Mouse (Mus musculus) intestine, postnatal 0 days (tissue): ENCODE data around the gene Ccr4. TPM values are rescaled to one million over a fixed set of nuclear protein-coding genes. Genes with fewer than 3 reads are reported as not detected.

Experiments
- ATAC-seq: fragments of 200-750 bp; cut with Nextera tagmentation; 2 replicates; pipeline ENCODE4 v1.8.0; 2017; ENCODE audit warnings: mild to moderate bottlenecking, moderate TSS enrichment, moderate library complexity
- H3K27ac ChIP-seq: fragments of 300-500 bp; sonication (generic); 2 replicates; pipeline ENCODE4 v1.5.1; 2014; ENCODE audit warnings: mild to moderate bottlenecking, low read depth, low read length, moderate library complexity
- H3K27me3 ChIP-seq: fragments of 300-500 bp; sonication (generic); replicated peaks from 2 replicates; pipeline ENCODE4 v1.6.1; 2014; ENCODE audit warnings: low read length, mixed read lengths; ENCODE audit not compliant: control insufficient read depth, insufficient read depth
- H3K36me3 ChIP-seq: fragments of 300-500 bp; sonication (generic); 2 replicates; pipeline ENCODE4 v1.6.1; 2014; ENCODE audit warnings: mild to moderate bottlenecking, moderate library complexity; ENCODE audit not compliant: control insufficient read depth, insufficient read depth
- H3K4me1 ChIP-seq: fragments of 300-500 bp; sonication (generic); replicated peaks from 2 replicates; pipeline ENCODE4 v1.6.1; 2014; ENCODE audit warnings: antibody characterized with exemption, low read length, mixed read lengths; ENCODE audit not compliant: control insufficient read depth, insufficient read depth
- H3K4me2 ChIP-seq: fragments of 300-500 bp; sonication (generic); replicated peaks from 2 replicates; pipeline ENCODE4 v1.6.1; 2014; ENCODE audit warnings: low read depth, mild to moderate bottlenecking, moderate library complexity
- H3K4me3 ChIP-seq: fragments of 300-500 bp; sonication (generic); 2 replicates; pipeline ENCODE4 v1.5.1; 2014; ENCODE audit warnings: low read depth, low read length
- H3K9ac ChIP-seq: fragments of 300-500 bp; sonication (generic); 2 replicates; pipeline ENCODE4 v1.6.1; 2014; ENCODE audit warnings: mild to moderate bottlenecking, low read depth, low read length
- H3K9me3 ChIP-seq: fragments of 300-500 bp; sonication (generic); 2 replicates; pipeline ENCODE4 v1.6.1; 2016; ENCODE audit warnings: mixed run types; ENCODE audit not compliant: control insufficient read depth
- CTCF ChIP-seq: sonication (generic); IDR thresholded peaks from 2 replicates; pipeline ENCODE4 v1.5.1; 2016; ENCODE audit warnings: low read depth, mild to moderate bottlenecking, control low read depth, antibody characterized with exemption, moderate library complexity
- WGBS: fragments of 180-500 bp; shearing (Covaris S2); extraction: QIAGEN DNeasy Blood & Tissue Kit; methylation state at CpG from one replicate; pipeline ENCODE4 v1.1.7; 2014; 5-methylcytosine and 5-hydroxymethylcytosine counted together
- polyA plus RNA-seq: library from polyadenylated mRNA; unstranded; fragments of >200 nt; fragmentation: Nextera tagmentation; extraction: Ambion mirVana; gene quantifications from 2 replicates; pipeline ENCODE4 v1.2.1, GENCODE M21; 2015

Ccr4 gene
- polyA plus RNA-seq, 1 experiment from 2014 or later: 2.3 TPM

GRCm38 (mm10) chr9:114546765-114547164 lies 42.0 kb upstream of the Ccr4 start:
- H3K27me3 ChIP-seq: no peaks in the 10 kb centered on the region
- H3K9ac ChIP-seq: no peak overlapping the region
- peaks cover 10% of the 10 kb centered on the region for H3K4me1 ChIP-seq
- no peak for TF ChIP-seq CTCF
- no peak overlapping the region for H3K4me3 ChIP-seq
- no peaks in the 10 kb centered on the region for H3K9me3 ChIP-seq
- ATAC-seq: no peak
- no peaks in the 10 kb centered on the region for H3K36me3 ChIP-seq
- peak overlapping the region; percentile 35 for H3K4me2 ChIP-seq
- H3K27ac ChIP-seq: peak overlapping the region; percentile 73
- 37% methylated on average over 12 of the region's 12 CpGs for WGBS

GRCm38 (mm10) chr9:114544754-114545393 lies 40.2 kb upstream of the Ccr4 start:
- H3K4me1 ChIP-seq: peaks cover 13% of the 10 kb centered on the region
- 22% methylated on average over 9 of the region's 9 CpGs for WGBS
- TF ChIP-seq CTCF: no peak
- no peaks in the 10 kb centered on the region for H3K36me3 ChIP-seq
- peak overlapping the region; percentile 50 for H3K4me2 ChIP-seq
- no peak overlapping the region for H3K4me3 ChIP-seq
- no peaks in the 10 kb centered on the region for H3K9me3 ChIP-seq
- H3K27me3 ChIP-seq: no peaks in the 10 kb centered on the region
- no peak overlapping the region for H3K9ac ChIP-seq
- ATAC-seq: no peak
- H3K27ac ChIP-seq: no peak overlapping the region

DNA sequence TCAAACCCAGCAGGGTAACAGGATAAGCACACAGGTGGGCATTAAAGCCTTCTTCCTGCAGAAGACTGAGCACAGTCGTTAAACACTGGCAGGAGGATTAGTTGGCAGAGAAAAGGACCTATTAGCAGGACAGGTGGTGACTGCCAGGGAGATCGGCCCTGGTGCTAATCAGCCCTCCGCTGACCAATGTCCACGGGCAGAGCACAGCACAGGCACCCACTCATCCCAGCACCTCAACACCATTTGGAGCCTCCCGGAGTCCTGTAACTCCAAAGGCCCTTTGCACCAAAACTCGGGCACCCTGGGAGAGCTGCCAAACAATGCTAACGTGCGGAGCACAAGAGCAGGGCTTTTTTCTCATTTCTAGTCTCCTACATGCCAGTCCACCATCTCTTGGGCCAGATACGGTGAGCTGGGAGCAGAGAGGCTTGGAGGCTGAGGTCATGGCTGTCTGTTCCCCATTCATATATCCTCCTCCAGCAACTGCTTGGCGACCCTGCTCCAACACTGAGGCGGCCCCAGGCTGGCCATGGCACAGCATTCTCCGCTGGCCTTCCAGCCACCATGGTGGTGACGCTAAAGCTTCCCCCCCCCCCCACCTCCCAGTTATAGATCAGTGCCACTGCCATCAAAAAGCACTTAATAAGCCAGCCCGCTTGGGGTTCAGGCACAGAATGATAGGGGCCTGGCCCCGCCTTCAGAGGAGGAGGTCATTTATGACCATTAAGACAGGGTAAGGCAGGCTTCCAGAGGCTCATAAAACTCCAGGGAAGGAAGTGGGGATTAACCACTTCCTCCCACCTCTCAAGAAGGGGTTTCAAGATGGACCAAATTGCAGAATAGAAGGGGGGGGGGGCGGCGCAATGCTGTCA lies 39.4 kb upstream of the Ccr4 start:
- Histone ChIP-seq H3K4me1 (peaks cover 13% of the 10 kb centered on the region), H3K4me3 (no peak overlapping the region), H3K9me3 (no peaks in the 10 kb centered on the region), H3K27ac (no peak overlapping the region), H3K36me3 (no peaks in the 10 kb centered on the region), H3K9ac (no peak overlapping the region), H3K27me3 (no peaks in the 10 kb centered on the region), H3K4me2 (peak overlapping the region; percentile 50)
- WGBS: 30% methylated on average over 17 of the region's 17 CpGs
- peak; percentile 65 for ATAC-seq
- TF ChIP-seq CTCF: no peak

DNA sequence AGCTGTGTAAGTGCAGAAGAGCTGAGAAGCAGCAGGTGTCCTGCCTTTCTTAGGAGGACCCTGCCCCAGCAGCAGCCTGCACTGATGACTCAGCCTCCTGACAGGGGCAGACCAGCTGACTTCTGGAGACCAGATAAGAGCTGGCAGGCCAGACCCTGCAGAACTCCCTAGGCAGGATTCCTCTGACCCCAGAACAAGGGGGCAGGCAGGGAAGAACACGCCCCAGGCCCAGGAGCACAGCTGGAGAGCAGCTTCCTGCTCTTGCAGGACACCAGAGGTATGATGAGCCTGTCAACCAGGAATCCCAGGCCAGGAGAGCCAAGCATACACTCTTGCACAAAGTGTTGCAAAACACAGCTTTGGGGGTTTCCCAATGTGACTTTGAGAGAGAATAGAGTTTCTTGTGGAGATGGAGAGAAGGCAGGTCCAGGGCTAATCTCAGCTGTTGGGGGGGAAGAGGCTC lies 36.6 kb upstream of the Ccr4 start:
- Histone ChIP-seq H3K4me3 (no peak overlapping the region), H3K27me3 (no peaks in the 10 kb centered on the region), H3K4me1 (peaks cover 11% of the 10 kb centered on the region; the same call in 1 of the 2 replicates), H3K36me3 (no peaks in the 10 kb centered on the region), H3K9ac (no peak overlapping the region), H3K9me3 (no peaks in the 10 kb centered on the region), H3K27ac (no peak overlapping the region), H3K4me2 (no peak overlapping the region; the same call in 1 of the 2 replicates)
- 36% methylated on average over 1 of the region's 1 CpGs for WGBS
- no peak for ATAC-seq
- no peak for TF ChIP-seq CTCF

DNA sequence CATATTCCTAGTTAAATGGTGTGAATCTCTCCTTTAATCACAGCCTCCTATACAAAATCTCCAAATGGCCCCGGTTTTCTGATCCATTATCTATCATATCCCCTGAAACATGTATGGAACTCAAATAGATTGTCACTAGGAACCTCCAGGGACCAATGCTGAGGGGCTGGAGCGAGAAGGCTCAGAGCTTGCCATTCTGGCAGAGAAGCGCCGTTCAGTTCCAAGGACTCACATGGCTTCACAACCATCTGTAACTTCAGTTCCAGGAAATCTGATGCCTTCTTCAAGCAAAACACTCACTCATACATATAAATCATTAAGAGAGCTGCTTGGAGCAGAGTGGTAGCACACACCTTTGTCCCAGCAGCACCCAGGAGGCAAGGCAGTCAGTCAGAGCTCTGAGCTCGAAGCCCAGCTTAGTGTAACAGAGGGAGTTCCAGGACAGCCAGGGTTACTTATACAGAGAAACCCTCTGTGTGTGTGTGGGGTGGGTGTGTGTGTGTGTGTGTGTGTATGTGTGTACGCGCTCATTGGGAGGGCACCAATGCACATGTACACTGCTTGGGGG lies 34.4 kb upstream of the Ccr4 start:
- TF ChIP-seq CTCF: no peak
- Histone ChIP-seq H3K27ac (no peak overlapping the region), H3K9ac (no peak overlapping the region), H3K27me3 (no peaks in the 10 kb centered on the region), H3K36me3 (no peaks in the 10 kb centered on the region), H3K4me2 (no peak overlapping the region), H3K9me3 (no peaks in the 10 kb centered on the region), H3K4me3 (no peak overlapping the region), H3K4me1 (peaks cover 8% of the 10 kb centered on the region; the same call in 1 of the 2 replicates)
- no peak for ATAC-seq
- 73% methylated on average over 7 of the region's 7 CpGs for WGBS

- no peak for ATAC-seq
- 46% methylated on average over 2 of the region's 2 CpGs for WGBS
These were observed 31.9 kb upstream of the Ccr4 start for GRCm38 (mm10) chr9:114536628-114537027.

More at GRCm38 (mm10) chr9:114536628-114537027, 31.9 kb upstream of the Ccr4 start:
- no peak overlapping the region for H3K4me2 ChIP-seq
- no peak overlapping the region for H3K27ac ChIP-seq
- H3K4me3 ChIP-seq: no peak overlapping the region
- no peaks in the 10 kb centered on the region for H3K36me3 ChIP-seq
- H3K9ac ChIP-seq: no peak overlapping the region
- H3K4me1 ChIP-seq: 0 out of 2 replicates have a peak, but pooled peaks cover 7% of the 10 kb centered on the region
- H3K27me3 ChIP-seq: no peaks in the 10 kb centered on the region
- no peaks in the 10 kb centered on the region for H3K9me3 ChIP-seq
- no peak for TF ChIP-seq CTCF
